Mouse (Mus musculus): ENCODE data around the gene Gabrb1.

The Gabrb1 gene

GRCm38 (mm10) chr5:71830342-71830741 lies 172.4 kb downstream of the Gabrb1 start:
- DNase-seq = no peak

- no peak for DNase-seq
Observed at GRCm38 (mm10) chr5:71842241-71842640, 184.3 kb downstream of the Gabrb1 start.

GRCm38 (mm10) chr5:71898214-71898613 lies 240.3 kb downstream of the Gabrb1 start:
- DNase-seq = no peak

- no peak for DNase-seq
Observed at GRCm38 (mm10) chr5:71903399-71903798, 245.5 kb downstream of the Gabrb1 start.

- DNase-seq = no peak
Observed at GRCm38 (mm10) chr5:71914028-71914427, 256.1 kb downstream of the Gabrb1 start.

GRCm38 (mm10) chr5:71915711-71916110 lies 257.8 kb downstream of the Gabrb1 start:
- DNase-seq = no peak

- no peak for DNase-seq
Observed at GRCm38 (mm10) chr5:71917206-71917605, 259.3 kb downstream of the Gabrb1 start.

GRCm38 (mm10) chr5:71923636-71924035 lies 265.7 kb downstream of the Gabrb1 start:
- DNase-seq = no peak

- no peak for DNase-seq
Observed at GRCm38 (mm10) chr5:71926336-71926735, 268.4 kb downstream of the Gabrb1 start.

- no peak for DNase-seq
Observed at GRCm38 (mm10) chr5:71930036-71930435, 272.1 kb downstream of the Gabrb1 start.

GRCm38 (mm10) chr5:71951398-71951797 lies 293.5 kb downstream of the Gabrb1 start:
- peak; percentile 25 to 37 for DNase-seq

- DNase-seq = no peak
Observed at GRCm38 (mm10) chr5:71955070-71955685, 297.3 kb downstream of the Gabrb1 start.

GRCm38 (mm10) chr5:71964876-71965432 lies 307.0 kb downstream of the Gabrb1 start:
- DNase-seq = no peak

GRCm38 (mm10) chr5:71965529-71965928 lies 307.6 kb downstream of the Gabrb1 start:
- DNase-seq = peak in 1 of 2 experiments; percentile 3

GRCm38 (mm10) chr5:71970140-71970800 lies 312.4 kb downstream of the Gabrb1 start:
- no peak for DNase-seq

GRCm38 (mm10) chr5:71972831-71973230 lies 314.9 kb downstream of the Gabrb1 start:
- no peak for DNase-seq

GRCm38 (mm10) chr5:71976133-71976532 lies 318.2 kb downstream of the Gabrb1 start:
- DNase-seq = no peak

GRCm38 (mm10) chr5:71976571-71977061 lies 318.7 kb downstream of the Gabrb1 start:
- DNase-seq = no peak

GRCm38 (mm10) chr5:71986561-71986960 lies 328.6 kb downstream of the Gabrb1 start:
- no peak for DNase-seq

- no peak for DNase-seq
Observed at GRCm38 (mm10) chr5:71986983-71987398, 329.1 kb downstream of the Gabrb1 start.

- no peak for DNase-seq
Observed at GRCm38 (mm10) chr5:71999466-71999865, 341.6 kb downstream of the Gabrb1 start.

- DNase-seq = no peak
Observed at GRCm38 (mm10) chr5:72003811-72004435, 346.0 kb downstream of the Gabrb1 start.

GRCm38 (mm10) chr5:72036954-72037353 lies 379.0 kb downstream of the Gabrb1 start:
- DNase-seq = no peak
